Mouse (Mus musculus) hindbrain, embryonic 16.5 days (tissue): ENCODE results near the gene P3h2. TPM values are rescaled to one million over a fixed set of nuclear protein-coding genes. Genes with fewer than 3 reads are reported as not detected.

Experiments
- ATAC-seq: fragments of 200-750 bp; cut with Nextera tagmentation; 2 replicates; pipeline ENCODE4 v1.8.0; 2017; ENCODE audit warnings: moderate TSS enrichment, moderate library complexity
- H3K27ac ChIP-seq: fragments of 300-500 bp; sonication (generic); 2 replicates; pipeline ENCODE4 v1.5.1; 2014; ENCODE audit warnings: low read depth, mild to moderate bottlenecking, control low read depth, low read length, moderate library complexity
- H3K27me3 ChIP-seq: fragments of 300-500 bp; sonication (generic); replicated peaks from 2 replicates; pipeline ENCODE4 v1.6.1; 2014; ENCODE audit warnings: low read length; ENCODE audit not compliant: control insufficient read depth, insufficient read depth
- H3K36me3 ChIP-seq: fragments of 300-500 bp; sonication (generic); 2 replicates; pipeline ENCODE4 v1.6.1; 2014; ENCODE audit warnings: mild to moderate bottlenecking, low read length, moderate library complexity, mixed read lengths; ENCODE audit not compliant: control insufficient read depth, insufficient read depth
- H3K4me1 ChIP-seq: fragments of 300-500 bp; sonication (generic); 2 replicates; pipeline ENCODE4 v1.6.1; 2014; ENCODE audit warnings: low read depth, low read length; ENCODE audit not compliant: control insufficient read depth, insufficient read depth
- H3K4me2 ChIP-seq: fragments of 300-500 bp; sonication (generic); 2 replicates; pipeline ENCODE4 v1.6.1; 2014; ENCODE audit warnings: mild to moderate bottlenecking, low read length, control low read depth, moderate library complexity
- H3K4me3 ChIP-seq: fragments of 300-500 bp; sonication (generic); 2 replicates; pipeline ENCODE4 v1.5.1; 2014; ENCODE audit warnings: mild to moderate bottlenecking, low read length, control low read depth, moderate library complexity
- H3K9ac ChIP-seq: fragments of 300-500 bp; sonication (generic); 2 replicates; pipeline ENCODE4 v1.6.1; 2014; ENCODE audit warnings: low read depth, mild to moderate bottlenecking, control low read depth, low read length, moderate library complexity
- H3K9me3 ChIP-seq: fragments of 300-500 bp; sonication (generic); 2 replicates; pipeline ENCODE4 v1.6.1; 2014; ENCODE audit warnings: mild to moderate bottlenecking, low read length, moderate library complexity; ENCODE audit not compliant: control insufficient read depth
- WGBS: fragments of 180-500 bp; shearing (Covaris S2); extraction: QIAGEN DNeasy Blood & Tissue Kit; methylation state at CpG from one replicate; pipeline ENCODE4 v1.1.7; 2014; 5-methylcytosine and 5-hydroxymethylcytosine counted together
- polyA plus RNA-seq: library from polyadenylated mRNA; unstranded; fragments of >200 nt; fragmentation: Nextera tagmentation; extraction: Ambion mirVana; gene quantifications from 2 replicates; pipeline ENCODE4 v1.2.1, GENCODE M21; 2015

The P3h2 gene
- polyA plus RNA-seq, 1 experiment from 2014 or later: 0.81 TPM

- 68% methylated on average over 4 of the region's 4 CpGs for WGBS
- ATAC-seq: no peak
- H3K4me2 ChIP-seq: no peak overlapping the region
- H3K27ac ChIP-seq: no peak overlapping the region
- no peaks in the 10 kb centered on the region for H3K36me3 ChIP-seq
- no peak overlapping the region for H3K9ac ChIP-seq
- no peaks in the 10 kb centered on the region for H3K27me3 ChIP-seq
- H3K9me3 ChIP-seq: no peaks in the 10 kb centered on the region
- H3K4me3 ChIP-seq: no peak overlapping the region
- H3K4me1 ChIP-seq: peaks cover 8% of the 10 kb centered on the region
These were observed 82.2 kb downstream of the P3h2 start for GRCm38 (mm10) chr16:26023352-26023751.

GRCm38 (mm10) chr16:26021759-26022158, 83.8 kb downstream of the P3h2 start:
- WGBS: 54% methylated on average over 2 of the region's 2 CpGs
- peaks cover 8% of the 10 kb centered on the region for H3K4me1 ChIP-seq
- no peaks in the 10 kb centered on the region for H3K36me3 ChIP-seq
- H3K9ac ChIP-seq: no peak overlapping the region
- no peak overlapping the region for H3K27ac ChIP-seq
- H3K27me3 ChIP-seq: no peaks in the 10 kb centered on the region
- H3K4me2 ChIP-seq: no peak overlapping the region
- no peak; the same call in 1 of the 2 replicates for ATAC-seq
- H3K9me3 ChIP-seq: no peaks in the 10 kb centered on the region
- H3K4me3 ChIP-seq: no peak overlapping the region

- Histone ChIP-seq H3K36me3 (no peaks in the 10 kb centered on the region), H3K27ac (no peak overlapping the region), H3K4me2 (no peak overlapping the region), H3K9me3 (no peaks in the 10 kb centered on the region), H3K4me3 (no peak overlapping the region), H3K27me3 (no peaks in the 10 kb centered on the region), H3K9ac (no peak overlapping the region), H3K4me1 (no peaks in the 10 kb centered on the region)
- ATAC-seq: no peak
- 83% methylated on average over 3 of the region's 3 CpGs for WGBS
These were observed 99.8 kb downstream of the P3h2 start for GRCm38 (mm10) chr16:26005811-26006210.

GRCm38 (mm10) chr16:26003261-26003660, 102.3 kb downstream of the P3h2 start:
- H3K4me1 ChIP-seq: no peaks in the 10 kb centered on the region
- H3K27ac ChIP-seq: no peak overlapping the region
- no peaks in the 10 kb centered on the region for H3K27me3 ChIP-seq
- no peak overlapping the region for H3K4me3 ChIP-seq
- 57% methylated on average over 4 of the region's 4 CpGs for WGBS
- ATAC-seq: no peak
- no peaks in the 10 kb centered on the region for H3K9me3 ChIP-seq
- no peak overlapping the region for H3K9ac ChIP-seq
- H3K4me2 ChIP-seq: no peak overlapping the region
- no peaks in the 10 kb centered on the region for H3K36me3 ChIP-seq

- 77% methylated on average over 9 of the region's 9 CpGs for WGBS
- H3K4me3 ChIP-seq: no peak overlapping the region
- H3K9me3 ChIP-seq: no peaks in the 10 kb centered on the region
- H3K27ac ChIP-seq: no peak overlapping the region
- no peak overlapping the region for H3K9ac ChIP-seq
- H3K4me1 ChIP-seq: no peaks in the 10 kb centered on the region
- H3K36me3 ChIP-seq: no peaks in the 10 kb centered on the region
- H3K4me2 ChIP-seq: no peak overlapping the region
- ATAC-seq: no peak
- H3K27me3 ChIP-seq: no peaks in the 10 kb centered on the region
These were observed 102.7 kb downstream of the P3h2 start for GRCm38 (mm10) chr16:26002848-26003247.

- no peak overlapping the region for H3K9ac ChIP-seq
- no peak overlapping the region for H3K4me3 ChIP-seq
- H3K36me3 ChIP-seq: no peaks in the 10 kb centered on the region
- no peak overlapping the region for H3K4me2 ChIP-seq
- 91% methylated on average over 3 of the region's 3 CpGs for WGBS
- ATAC-seq: no peak
- H3K27me3 ChIP-seq: no peaks in the 10 kb centered on the region
- no peaks in the 10 kb centered on the region for H3K9me3 ChIP-seq
- H3K27ac ChIP-seq: no peak overlapping the region
- no peaks in the 10 kb centered on the region for H3K4me1 ChIP-seq
These were observed 111.0 kb downstream of the P3h2 start for GRCm38 (mm10) chr16:25994605-25995004.

DNA sequence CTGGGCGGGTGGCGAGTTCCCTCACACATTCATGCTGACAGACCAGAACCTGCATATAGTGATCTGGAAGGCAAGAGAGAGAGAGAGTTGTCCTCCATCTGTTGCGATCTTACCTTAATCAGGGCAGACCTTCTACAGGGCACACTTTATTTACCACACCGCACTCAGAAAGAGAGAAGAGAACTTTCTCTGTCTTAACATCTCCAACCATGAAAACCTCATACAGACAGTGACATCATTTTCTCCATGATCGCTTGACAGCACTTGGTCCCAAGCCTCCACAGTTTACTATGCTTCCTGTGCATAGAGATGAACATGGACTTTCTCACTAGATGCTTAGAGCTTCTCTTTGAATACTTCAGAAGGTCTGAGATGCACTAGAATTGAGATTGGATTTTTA, 118.4 kb downstream of the P3h2 start:
- no peak overlapping the region for H3K27ac ChIP-seq
- H3K4me1 ChIP-seq: no peaks in the 10 kb centered on the region
- no peaks in the 10 kb centered on the region for H3K36me3 ChIP-seq
- H3K4me3 ChIP-seq: no peak overlapping the region
- 100% methylated on average over 5 of the region's 5 CpGs for WGBS
- no peaks in the 10 kb centered on the region for H3K27me3 ChIP-seq
- H3K4me2 ChIP-seq: no peak overlapping the region
- H3K9me3 ChIP-seq: no peaks in the 10 kb centered on the region
- H3K9ac ChIP-seq: no peak overlapping the region
- no peak for ATAC-seq

- Histone ChIP-seq H3K4me1 (no peaks in the 10 kb centered on the region), H3K4me2 (no peak overlapping the region), H3K9me3 (no peaks in the 10 kb centered on the region), H3K4me3 (no peak overlapping the region), H3K9ac (no peak overlapping the region), H3K36me3 (no peaks in the 10 kb centered on the region), H3K27ac (no peak overlapping the region), H3K27me3 (no peaks in the 10 kb centered on the region)
- 41% methylated on average over 4 of the region's 4 CpGs for WGBS
- no peak for ATAC-seq
These were observed 121.9 kb downstream of the P3h2 start for GRCm38 (mm10) chr16:25983635-25984034.

DNA sequence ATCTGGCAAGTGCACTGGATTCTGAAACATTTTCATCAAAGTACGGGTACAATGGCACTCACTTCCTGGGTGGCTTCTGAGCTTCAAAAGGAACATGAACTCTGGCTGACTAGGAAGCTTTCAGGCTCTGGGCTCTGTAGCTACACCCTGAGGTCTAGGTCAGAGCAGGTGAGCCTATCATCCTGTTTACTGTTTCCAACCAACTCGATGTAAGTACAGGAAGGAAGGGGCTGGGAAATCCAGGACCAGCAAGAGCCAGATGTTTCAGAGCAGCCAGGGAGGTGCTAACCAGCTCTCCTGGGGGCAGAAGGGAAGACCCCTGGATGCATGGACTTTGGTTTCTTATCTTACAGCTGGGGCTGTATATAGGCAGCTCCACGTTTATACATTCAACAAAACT, 126.5 kb downstream of the P3h2 start:
- ATAC-seq: no peak
- no peaks in the 10 kb centered on the region for H3K27me3 ChIP-seq
- no peaks in the 10 kb centered on the region for H3K9me3 ChIP-seq
- no peaks in the 10 kb centered on the region for H3K4me1 ChIP-seq
- H3K9ac ChIP-seq: no peak overlapping the region
- H3K27ac ChIP-seq: no peak overlapping the region
- no peaks in the 10 kb centered on the region for H3K36me3 ChIP-seq
- H3K4me3 ChIP-seq: no peak overlapping the region
- WGBS: 69% methylated on average over 3 of the region's 3 CpGs
- no peak overlapping the region for H3K4me2 ChIP-seq

GRCm38 (mm10) chr16:25977210-25977609, 128.4 kb downstream of the P3h2 start:
- no peak for ATAC-seq
- WGBS: 87% methylated on average over 2 of the region's 2 CpGs

More at GRCm38 (mm10) chr16:25977210-25977609, 128.4 kb downstream of the P3h2 start:
- no peak overlapping the region for H3K4me3 ChIP-seq
- no peaks in the 10 kb centered on the region for H3K27me3 ChIP-seq
- H3K27ac ChIP-seq: no peak overlapping the region
- H3K9me3 ChIP-seq: no peaks in the 10 kb centered on the region
- H3K36me3 ChIP-seq: no peaks in the 10 kb centered on the region
- H3K4me2 ChIP-seq: no peak overlapping the region
- no peaks in the 10 kb centered on the region for H3K4me1 ChIP-seq
- no peak overlapping the region for H3K9ac ChIP-seq
